Mouse (Mus musculus) E14TG2a.4 (cell line): Measurements from ENCODE around the gene Mmrn2.

Experiments used
- CTCF ChIP-seq: conservative IDR thresholded peaks from 2 replicates; pipeline ENCODE4 v1.5.1; 2014; ENCODE audit warnings: low read length
- POU5F1 ChIP-seq: IDR thresholded peaks from 2 replicates; pipeline ENCODE4 v1.6.1; 2014; ENCODE audit warnings: low read length, borderline replicate concordance

GRCm38 (mm10) chr14:34332476-34332875, 42.8 kb upstream of the Mmrn2 start:
- TF ChIP-seq CTCF (no peak), POU5F1 (no peak)
